Mouse (Mus musculus) small intestine, adult 2 months (tissue): ENCODE data around the gene Rbfox1. TPM values are rescaled to one million over a fixed set of nuclear protein-coding genes. Genes with fewer than 3 reads are reported as not detected.

Experiments
- H3K27ac ChIP-seq: fragments of 200-500 bp; 2 replicates; pipeline ENCODE4 v1.5.1; 2012; ENCODE audit warnings: low read depth, low read length, control low read depth, inconsistent platforms; ENCODE audit not compliant: insufficient read depth
- H3K27me3 ChIP-seq: fragments of 200-500 bp; 2 replicates; pipeline ENCODE4 v1.6.1; 2012; ENCODE audit warnings: mild to moderate bottlenecking, moderate library complexity, low read length, inconsistent platforms; ENCODE audit not compliant: control insufficient read depth, insufficient read depth
- H3K36me3 ChIP-seq: fragments of 200-500 bp; 2 replicates; pipeline ENCODE4 v1.6.1; 2012; ENCODE audit warnings: mild to moderate bottlenecking, low read length, control low read depth, inconsistent platforms; ENCODE audit not compliant: control insufficient read depth, insufficient read depth
- H3K4me1 ChIP-seq: fragments of 200-500 bp; 2 replicates; pipeline ENCODE4 v1.6.1; 2012; ENCODE audit warnings: low read length, inconsistent platforms, mixed read lengths; ENCODE audit not compliant: control insufficient read depth, insufficient read depth, insufficient read length
- H3K4me3 ChIP-seq: fragments of 200-500 bp; 2 replicates; pipeline ENCODE4 v1.5.1; 2012; ENCODE audit warnings: low read depth, mild to moderate bottlenecking, control low read depth, inconsistent platforms, low read length, moderate library complexity
- CTCF ChIP-seq: fragments of 200-500 bp; IDR thresholded peaks from 2 replicates; pipeline ENCODE4 v1.5.1; 2012; ENCODE audit warnings: low read depth, mild to moderate bottlenecking, control low read depth, inconsistent platforms, low read length, moderate library complexity, mixed read lengths; ENCODE audit not compliant: insufficient replicate concordance, insufficient read length; ENCODE audit errors: extremely low read depth
- POLR2A ChIP-seq: fragments of 200-500 bp; IDR thresholded peaks from 2 replicates; pipeline ENCODE4 v1.6.1; 2012; ENCODE audit warnings: low read depth, mild to moderate bottlenecking, control low read depth, inconsistent platforms, low read length, moderate library complexity
- WGBS: fragments of 180-500 bp; shearing (Covaris S2); methylation state at CpG from one replicate; pipeline ENCODE4 v1.1.7; 2018; 5-methylcytosine and 5-hydroxymethylcytosine counted together
- polyA plus RNA-seq: library from polyadenylated mRNA; depleted of rRNA; stranded (reverse); fragments of >200 nt; gene quantifications from 2 replicates; pipeline ENCODE4 v1.2.3, GENCODE M21; 2012

The Rbfox1 gene
- polyA plus RNA-seq, 1 experiment = 0.72 TPM

DNA sequence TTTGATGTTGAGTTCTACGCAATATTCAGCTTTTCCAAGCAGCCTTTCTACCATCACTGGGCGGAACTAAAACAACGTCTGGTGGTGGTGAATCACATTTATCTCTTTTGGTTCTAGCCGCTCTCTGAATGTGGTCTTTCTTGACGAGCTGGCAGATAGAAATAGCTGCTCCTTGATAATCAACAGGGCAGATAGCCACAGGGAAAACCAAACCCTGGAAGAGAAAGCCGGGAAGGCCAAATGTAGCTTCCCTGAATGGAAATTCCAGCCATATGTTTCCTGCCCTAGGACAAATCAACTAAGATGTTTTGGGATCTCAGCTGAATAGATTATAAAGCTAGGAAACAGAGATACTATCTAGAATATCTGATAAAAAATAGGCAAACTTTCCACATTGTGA lies 1177.4 kb downstream of the Rbfox1 start:
- Histone ChIP-seq H3K36me3 (no peaks in the 10 kb centered on the region), H3K4me1 (no peaks in the 10 kb centered on the region), H3K27ac (no peak overlapping the region), H3K4me3 (no peak overlapping the region), H3K27me3 (no peaks in the 10 kb centered on the region)
- WGBS = 82% methylated on average over 6 of the region's 6 CpGs
- TF ChIP-seq CTCF = no peak
- TF ChIP-seq POLR2A = no peak

DNA sequence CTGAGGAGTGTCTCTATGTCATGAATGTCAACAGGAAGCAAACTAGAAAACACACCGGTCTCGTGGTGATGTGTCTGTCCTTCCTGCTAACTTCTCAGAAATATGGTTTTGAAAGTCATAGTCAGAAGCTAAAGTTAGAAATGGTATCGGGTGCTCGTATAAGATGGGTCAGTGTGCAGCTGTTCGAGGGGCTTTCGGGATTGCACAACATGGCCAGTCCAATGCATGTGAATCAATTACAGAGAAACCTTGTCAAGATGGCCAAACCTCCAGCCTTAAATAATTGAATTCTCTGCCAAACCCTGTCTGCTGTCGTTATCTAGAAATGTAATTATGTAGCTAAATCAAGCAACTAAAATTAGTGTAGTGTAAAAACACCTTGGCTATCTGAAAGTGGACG lies 1182.0 kb downstream of the Rbfox1 start:
- TF ChIP-seq POLR2A = no peak
- TF ChIP-seq CTCF = no peak
- no peak overlapping the region for H3K4me3 ChIP-seq
- WGBS = 77% methylated on average over 8 of the region's 8 CpGs
- H3K36me3 ChIP-seq = no peaks in the 10 kb centered on the region
- H3K27ac ChIP-seq = no peak overlapping the region
- H3K4me1 ChIP-seq = no peaks in the 10 kb centered on the region
- H3K27me3 ChIP-seq = no peaks in the 10 kb centered on the region

DNA sequence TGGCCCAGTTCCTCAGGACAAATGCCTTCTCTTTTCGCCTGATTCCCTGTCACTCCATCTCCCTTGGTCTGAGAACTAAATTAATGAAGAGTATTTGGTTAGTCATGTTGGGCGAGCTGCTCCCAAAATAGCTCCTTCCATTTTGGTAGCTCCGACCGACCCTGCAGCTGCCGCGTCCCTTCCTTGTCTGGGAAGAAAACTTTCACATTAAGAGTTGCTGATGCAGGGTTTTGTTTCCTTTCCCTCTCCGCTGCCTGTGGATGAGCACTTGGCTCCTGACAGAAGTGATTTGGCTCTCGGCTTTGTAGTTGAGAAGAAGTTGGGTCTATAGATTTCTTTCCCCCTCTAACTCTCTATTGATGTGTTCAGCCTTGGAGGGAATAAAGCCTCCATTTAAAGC lies 1184.4 kb downstream of the Rbfox1 start:
- TF ChIP-seq CTCF (no peak), POLR2A (no peak)
- H3K27me3 ChIP-seq = no peaks in the 10 kb centered on the region
- WGBS = 53% methylated on average over 8 of the region's 8 CpGs
- no peak overlapping the region for H3K4me3 ChIP-seq
- no peaks in the 10 kb centered on the region for H3K4me1 ChIP-seq
- no peak overlapping the region for H3K27ac ChIP-seq
- no peaks in the 10 kb centered on the region for H3K36me3 ChIP-seq

DNA sequence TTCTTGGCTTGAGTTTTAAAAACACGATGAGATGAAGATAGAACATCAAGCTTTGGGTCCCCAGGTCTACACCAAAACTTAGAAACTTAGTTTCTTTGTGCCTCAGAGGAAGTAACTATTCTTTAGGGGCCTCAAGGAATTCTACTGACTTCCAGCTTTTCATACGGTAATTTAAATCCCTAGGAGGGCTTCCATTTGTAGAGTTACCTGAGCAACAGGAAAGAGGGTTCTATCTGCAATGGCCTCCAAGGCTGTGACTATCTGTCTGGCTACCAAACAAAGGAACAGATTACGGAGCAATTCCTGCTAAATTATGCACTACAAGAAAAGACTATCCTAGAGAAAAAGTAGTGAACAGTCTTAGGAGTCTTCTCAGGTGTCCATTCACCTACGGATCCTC lies 1189.6 kb downstream of the Rbfox1 start:
- H3K4me1 ChIP-seq = no peaks in the 10 kb centered on the region
- H3K27ac ChIP-seq = no peak overlapping the region
- no peaks in the 10 kb centered on the region for H3K27me3 ChIP-seq
- WGBS = 77% methylated on average over 4 of the region's 4 CpGs
- no peak overlapping the region for H3K4me3 ChIP-seq
- no peak for TF ChIP-seq POLR2A
- TF ChIP-seq CTCF = no peak
- H3K36me3 ChIP-seq = no peaks in the 10 kb centered on the region

DNA sequence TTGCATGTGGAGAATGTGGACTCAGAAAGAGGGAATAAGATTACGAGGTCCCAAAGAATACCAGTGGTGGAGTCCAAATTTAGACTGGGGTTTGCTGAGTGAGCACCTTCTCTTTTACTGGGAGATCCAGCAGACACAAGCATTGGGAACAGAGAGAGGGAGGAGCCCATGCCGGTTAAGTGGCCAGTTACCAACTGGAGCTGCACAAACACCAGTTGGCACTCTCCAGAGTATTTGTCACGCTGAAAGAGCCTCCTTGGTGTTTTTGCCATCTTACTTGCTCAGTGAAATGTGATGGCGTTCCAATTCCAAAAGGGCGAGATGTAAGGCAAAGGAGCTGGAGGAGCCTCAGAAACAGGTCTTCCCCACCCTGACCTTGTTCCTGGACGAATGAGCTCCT lies 1190.6 kb downstream of the Rbfox1 start:
- no peak for TF ChIP-seq CTCF
- TF ChIP-seq POLR2A = no peak
- H3K36me3 ChIP-seq = no peaks in the 10 kb centered on the region
- no peaks in the 10 kb centered on the region for H3K27me3 ChIP-seq
- H3K27ac ChIP-seq = no peak overlapping the region
- WGBS = 76% methylated on average over 6 of the region's 6 CpGs
- no peak overlapping the region for H3K4me3 ChIP-seq
- no peaks in the 10 kb centered on the region for H3K4me1 ChIP-seq

DNA sequence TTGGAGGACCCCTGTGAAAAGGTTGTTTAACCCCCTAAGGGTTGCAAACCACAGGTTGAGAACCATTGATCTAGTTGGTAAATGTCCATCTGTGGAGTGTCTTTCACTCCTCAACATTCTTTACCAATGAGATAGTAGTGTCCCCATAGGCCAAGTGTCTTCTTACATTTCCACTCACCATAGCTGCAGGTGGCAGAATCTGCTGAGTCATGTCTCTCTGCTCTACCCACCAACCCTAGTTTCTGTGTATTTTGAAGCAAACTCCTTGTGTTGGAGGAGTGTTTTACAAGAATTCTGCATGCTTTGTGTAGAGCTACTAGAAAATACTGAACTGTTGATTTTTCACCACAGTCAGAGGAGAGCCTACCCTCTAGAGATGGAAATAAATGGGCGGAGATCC lies 1191.2 kb downstream of the Rbfox1 start:
- Histone ChIP-seq H3K27me3 (no peaks in the 10 kb centered on the region), H3K4me1 (no peaks in the 10 kb centered on the region), H3K27ac (no peak overlapping the region), H3K4me3 (no peak overlapping the region), H3K36me3 (no peaks in the 10 kb centered on the region)
- no peak for TF ChIP-seq POLR2A
- TF ChIP-seq CTCF = no peak
- 91% methylated on average over 1 of the region's 1 CpGs for WGBS

DNA sequence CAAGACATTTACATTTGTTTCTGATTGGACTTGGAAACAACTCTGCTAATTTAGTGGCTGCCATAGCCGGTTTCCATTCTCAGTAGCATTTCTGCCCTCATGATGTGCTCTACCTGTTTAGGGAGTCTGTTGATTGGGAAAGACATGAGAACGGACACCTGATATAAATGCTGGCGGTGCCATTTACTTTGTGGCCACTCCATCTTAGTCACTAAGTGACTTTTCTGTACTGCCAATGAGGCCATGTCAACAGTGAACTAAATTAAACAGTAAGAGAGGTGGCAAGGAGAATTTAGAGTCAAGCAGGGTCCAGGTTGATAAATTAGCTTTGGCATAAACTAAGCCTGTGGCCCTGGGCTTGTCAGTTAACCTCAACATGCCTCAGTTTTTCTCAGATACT lies 1191.6 kb downstream of the Rbfox1 start:
- Histone ChIP-seq H3K36me3 (no peaks in the 10 kb centered on the region), H3K27me3 (no peaks in the 10 kb centered on the region), H3K4me1 (no peaks in the 10 kb centered on the region), H3K27ac (no peak overlapping the region), H3K4me3 (no peak overlapping the region)
- TF ChIP-seq CTCF (no peak), POLR2A (no peak)
- 80% methylated on average over 3 of the region's 3 CpGs for WGBS

DNA sequence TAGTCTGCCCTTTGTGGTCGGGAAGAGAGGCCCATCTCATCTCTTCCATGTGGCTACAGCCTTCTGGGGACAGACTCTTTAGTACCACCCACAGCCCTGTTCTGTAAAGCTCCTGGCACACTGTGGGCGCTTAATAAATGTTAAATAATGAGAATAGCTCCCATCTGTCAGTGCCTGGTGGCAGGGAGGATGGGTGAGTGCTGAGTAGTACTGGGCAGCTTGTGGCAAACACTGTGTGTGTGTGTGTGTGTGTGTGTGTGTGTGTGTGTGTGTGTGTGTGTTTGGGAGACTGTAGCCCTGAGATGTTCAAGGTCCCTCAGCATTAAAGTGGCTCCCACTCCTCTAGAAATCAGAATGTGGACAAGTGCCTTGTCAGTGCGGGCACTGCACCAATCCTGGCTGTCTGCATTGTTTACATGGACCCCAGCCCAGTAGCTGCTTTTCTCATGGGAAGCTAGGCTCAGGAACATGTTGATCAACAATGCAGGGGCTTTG lies 1196.0 kb downstream of the Rbfox1 start:
- H3K27ac ChIP-seq = no peak overlapping the region
- H3K4me3 ChIP-seq = no peak overlapping the region
- no peaks in the 10 kb centered on the region for H3K4me1 ChIP-seq
- TF ChIP-seq POLR2A (no peak), CTCF (no peak)
- whole genome bisulfite sequencing = 49% methylated on average over 3 of the region's 3 CpGs
- no peaks in the 10 kb centered on the region for H3K27me3 ChIP-seq
- H3K36me3 ChIP-seq = no peaks in the 10 kb centered on the region
